Mouse (Mus musculus) left cerebral cortex, adult 18-20 months (tissue): ENCODE results near the gene Brap. TPM values are rescaled to one million over a fixed set of nuclear protein-coding genes. Genes with fewer than 3 reads are reported as not detected.
"Not testable (repeated sequence)": the region's sequence is repeated elsewhere in the genome, so short reads cannot be mapped to it uniquely, and the experiment has no call there.

Source experiments
- DNase-seq, 2 experiments: peaks; one replicate each; pipeline ENCODE4 v3.0.0; 2021 to 2022; ENCODE audit warnings: low spot score in 2 of 2, mixed read lengths in 1 of 2
- long read RNA-seq, 2 experiments: library from polyadenylated mRNA; stranded (forward); transcript quantifications; one replicate each; pipeline ENCODE4 v2.0.0; 2021
- total RNA-seq, 2 experiments: library from RNA; stranded (reverse); gene quantifications; 2 replicates each; pipeline ENCODE4 v1.2.3; 2021

Gene Brap
- 10 to 100 TPM; 65.2 to 67.6 TPM for total RNA-seq
- long read RNA-seq, experiment 1, full-length matches to known transcripts, result 92 of 111 reads
- long read RNA-seq, experiment 1, partial matches to known transcripts, result 8 of 111 reads
- long read RNA-seq, experiment 1, other reads (novel, unspliced or antisense), result 11 of 111 reads
- long read RNA-seq, experiment 2, full-length matches to known transcripts, result 45 of 61 reads
- long read RNA-seq, experiment 2, partial matches to known transcripts, result 12 of 61 reads
- long read RNA-seq, experiment 2, other reads (novel, unspliced or antisense), result 4 of 61 reads

DNA sequence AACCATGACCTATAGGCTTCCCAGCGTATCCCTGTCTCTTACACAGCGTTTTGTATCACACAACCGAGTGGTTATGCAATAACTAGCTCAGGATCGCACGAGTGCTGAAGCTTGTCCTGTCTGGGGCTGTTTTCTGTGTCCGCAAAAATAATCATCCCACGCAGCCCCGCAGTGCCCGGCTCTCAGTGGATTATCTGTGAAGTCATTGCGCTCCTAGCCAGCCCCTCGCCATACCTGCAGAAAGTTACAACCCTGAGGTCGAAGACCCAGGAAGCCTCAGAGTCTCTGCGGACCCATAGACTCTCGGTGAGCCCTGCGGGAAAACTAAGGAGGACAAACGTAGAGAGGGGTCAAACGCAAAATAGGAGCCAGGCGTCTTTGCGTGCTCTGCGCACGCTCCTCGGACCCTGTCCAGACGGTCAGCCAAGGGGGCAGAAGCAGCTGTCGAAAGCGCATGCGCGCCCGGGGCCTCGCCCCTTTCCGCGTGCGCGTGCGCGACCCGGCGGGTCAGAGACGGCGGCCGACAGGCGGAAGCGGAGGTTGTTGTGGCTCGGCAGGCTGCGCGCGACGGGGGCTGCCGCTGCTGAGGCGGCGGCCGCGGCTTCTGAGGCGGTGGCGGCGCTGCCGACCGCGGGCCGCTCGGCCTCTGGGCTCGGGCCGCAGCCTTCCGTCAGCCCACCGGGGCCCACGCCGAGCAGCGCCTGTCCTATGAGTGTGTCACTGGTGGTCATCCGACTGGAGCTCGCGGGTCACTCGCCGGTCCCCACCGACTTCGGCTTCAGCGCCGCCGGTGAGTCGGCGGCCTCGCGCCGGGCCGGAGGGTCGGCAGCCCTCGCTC lies at the start of gene Brap, which contains the start of gene Acad10:
Gene Brap (plus strand): TSS at position 505 of the 838 bp plus-strand sequence.
Gene Acad10 (minus strand): TSS at position 456 of the 838 bp plus-strand sequence.
- peak; percentile 93 to 96 for DNase-seq

DNA sequence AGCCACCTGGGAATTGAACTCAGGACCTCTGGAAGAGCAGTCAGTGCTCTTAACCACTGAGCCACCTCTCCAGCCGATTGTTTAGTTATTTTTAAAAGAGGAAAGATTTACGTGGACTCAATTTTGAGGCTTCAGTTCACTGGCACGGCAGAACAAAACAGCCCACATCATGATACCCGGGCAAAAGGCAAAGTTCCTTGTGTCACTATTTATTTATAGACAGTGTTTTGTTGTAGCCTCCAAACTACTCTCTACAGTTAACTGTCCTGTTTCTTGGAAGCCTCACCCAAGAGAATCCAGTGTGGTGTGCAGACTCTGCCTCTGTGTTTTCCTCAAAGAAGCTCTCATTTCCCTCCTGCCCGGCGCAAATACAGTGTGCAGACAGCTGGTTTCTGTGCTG lies 48.3 kb upstream of the Brap start:
- DNase-seq, result no peak

DNA sequence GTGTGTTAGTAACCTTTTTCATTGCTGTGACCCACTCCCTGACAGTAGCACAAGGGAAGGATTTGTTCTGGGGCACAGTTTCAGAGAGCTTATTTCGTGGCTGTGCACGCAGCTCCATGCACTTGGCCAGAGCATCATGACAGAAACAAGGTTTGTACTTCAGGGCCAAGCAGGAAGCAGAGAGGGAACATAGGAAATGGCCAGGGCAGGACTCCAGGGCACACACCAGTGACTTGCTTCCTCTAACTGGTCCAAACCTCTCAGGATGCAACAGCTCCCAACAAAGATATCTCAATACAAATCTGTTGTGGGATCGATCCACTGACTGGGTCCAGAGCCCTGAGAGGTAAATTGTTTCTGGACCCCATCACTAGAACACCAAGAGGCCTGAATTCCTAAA lies 45.4 kb upstream of the Brap start:
- not testable (repeated sequence) for DNase-seq

DNA sequence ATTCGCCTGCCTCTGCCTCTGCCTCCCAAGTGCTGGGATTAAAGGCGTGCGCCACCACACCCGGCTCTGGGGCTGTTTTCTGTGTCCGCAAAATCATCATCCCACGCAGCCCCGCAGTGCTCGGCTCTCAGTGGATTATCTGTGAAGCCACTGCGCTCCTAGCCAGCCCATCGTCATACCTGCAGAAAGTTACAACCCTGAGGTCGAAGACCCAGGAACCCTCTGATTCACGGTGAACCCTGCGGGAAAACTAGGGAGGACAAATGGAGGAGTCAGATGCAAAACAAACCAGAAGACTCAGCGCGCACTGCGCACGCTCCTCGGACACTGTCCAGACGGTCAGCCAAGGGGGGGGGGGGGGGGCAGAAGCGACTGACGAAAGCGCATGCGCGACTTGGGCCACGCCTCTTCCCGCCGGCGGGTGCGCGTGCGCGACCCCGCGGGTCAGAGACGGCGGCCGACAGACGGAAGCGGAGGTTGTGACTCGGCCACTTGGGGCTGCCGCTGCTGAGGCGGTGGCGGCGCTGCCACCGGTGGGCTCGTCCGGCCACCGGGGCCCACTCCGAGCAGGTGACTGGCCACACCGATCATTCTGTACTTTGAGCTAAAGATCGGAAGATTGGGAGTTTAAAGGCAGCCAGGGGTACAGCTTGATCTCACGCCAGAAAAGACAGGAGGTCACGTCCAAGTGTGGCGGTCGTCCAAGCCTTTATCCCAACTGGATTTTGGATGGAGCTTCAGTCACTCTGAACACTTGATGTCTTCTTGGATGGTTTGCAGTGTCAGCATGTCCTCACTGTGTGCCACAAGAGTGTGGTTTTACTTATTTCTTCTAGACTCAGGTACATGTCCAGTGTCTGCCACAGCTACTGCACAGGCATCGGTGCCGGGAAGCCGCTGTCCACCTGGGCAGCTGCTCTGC lies 41.5 kb upstream of the Brap start, which contains the start of gene Acad12:
Gene Acad12 (minus strand): TSS at position 347 of the 922 bp plus-strand sequence.
- peak; percentile 76 to 79 for DNase-seq

DNA sequence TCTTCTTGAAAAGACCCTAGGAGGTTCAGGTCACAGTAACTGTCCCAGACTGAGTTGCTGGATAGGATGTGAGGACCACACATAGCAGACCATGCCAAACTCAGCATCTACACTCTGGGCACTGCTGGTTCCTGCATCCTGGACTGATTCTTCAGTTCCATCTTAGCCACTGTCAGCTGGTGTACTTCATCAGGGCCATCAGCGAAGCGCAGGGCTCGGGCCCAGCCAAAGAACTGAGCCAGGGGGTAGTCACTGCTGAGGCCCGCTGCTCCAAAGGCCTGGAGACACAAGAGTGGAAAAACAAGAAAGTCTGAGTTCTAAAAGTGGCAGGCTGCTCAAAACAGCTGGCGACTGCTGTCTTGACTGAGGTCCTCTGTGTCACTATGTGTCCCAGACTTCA lies 39.3 kb upstream of the Brap start:
- no peak for DNase-seq

DNA sequence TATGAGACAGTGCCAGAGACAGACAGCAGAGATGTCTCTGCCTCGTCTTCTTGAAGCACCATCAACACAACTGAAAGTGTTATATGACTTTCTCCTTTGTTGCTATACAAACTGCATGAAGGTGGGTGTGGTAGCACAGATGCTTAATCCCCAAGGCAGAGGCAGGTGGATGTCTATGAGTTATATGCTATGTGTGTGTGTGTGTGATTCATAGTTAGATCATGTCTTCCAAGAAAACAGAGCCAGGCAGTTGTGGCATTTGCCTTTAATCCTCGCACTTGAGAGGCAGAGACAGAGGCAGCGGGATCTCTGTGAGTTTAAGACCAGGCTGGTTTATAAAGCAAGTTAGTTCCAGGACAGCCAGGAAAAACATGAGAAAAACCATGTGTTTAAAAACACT lies 37.1 kb upstream of the Brap start:
- no peak for DNase-seq

DNA sequence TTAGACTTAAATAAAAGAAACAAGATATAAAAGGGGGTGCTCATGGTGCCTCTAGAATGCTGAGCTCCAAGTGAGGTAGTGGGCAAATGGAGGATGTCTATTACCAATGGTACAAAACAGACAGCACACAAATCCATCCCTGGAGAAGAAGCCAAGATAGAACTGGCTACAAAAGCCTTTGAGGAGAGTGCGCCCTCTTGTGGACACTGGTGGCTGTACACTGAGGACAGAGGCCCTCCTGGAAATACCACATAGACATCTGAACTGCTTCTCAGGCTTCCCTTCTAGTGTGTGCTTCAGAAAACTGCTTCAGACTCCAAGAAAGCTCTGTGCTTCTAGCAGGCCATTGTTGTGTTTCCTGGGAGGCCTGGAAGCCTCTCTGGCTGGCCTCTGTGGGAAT lies 32.5 kb upstream of the Brap start:
- DNase-seq, result peak; percentile 64 to 83

DNA sequence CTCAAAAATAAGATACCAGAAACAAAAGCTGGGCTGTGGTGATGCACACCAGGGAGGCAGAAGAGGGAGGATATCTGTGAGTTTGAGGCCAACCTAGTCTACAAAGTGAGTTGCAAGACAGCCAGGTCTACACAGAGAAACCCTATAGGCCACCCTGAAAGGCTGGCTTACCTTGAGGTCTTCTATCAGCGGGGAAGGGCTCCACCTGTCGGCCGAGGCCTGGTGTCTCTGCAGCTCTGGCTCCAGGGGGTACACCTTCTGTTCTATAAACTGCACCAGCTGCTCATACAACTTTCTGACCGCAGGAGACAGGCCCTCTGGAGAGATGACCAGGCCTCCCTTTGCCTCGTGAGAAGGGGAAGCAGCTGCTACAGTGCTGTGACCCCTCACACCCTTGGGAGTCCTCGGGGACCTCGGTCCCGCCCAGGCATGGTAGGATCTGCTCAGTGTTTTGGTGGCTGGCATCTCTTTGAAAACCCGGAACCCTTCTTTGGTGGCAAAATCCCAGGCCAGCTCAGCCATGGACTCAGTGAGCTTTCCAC lies 29.2 kb upstream of the Brap start:
- DNase-seq, result peak in 1 of 2 experiments; percentile 7

DNA sequence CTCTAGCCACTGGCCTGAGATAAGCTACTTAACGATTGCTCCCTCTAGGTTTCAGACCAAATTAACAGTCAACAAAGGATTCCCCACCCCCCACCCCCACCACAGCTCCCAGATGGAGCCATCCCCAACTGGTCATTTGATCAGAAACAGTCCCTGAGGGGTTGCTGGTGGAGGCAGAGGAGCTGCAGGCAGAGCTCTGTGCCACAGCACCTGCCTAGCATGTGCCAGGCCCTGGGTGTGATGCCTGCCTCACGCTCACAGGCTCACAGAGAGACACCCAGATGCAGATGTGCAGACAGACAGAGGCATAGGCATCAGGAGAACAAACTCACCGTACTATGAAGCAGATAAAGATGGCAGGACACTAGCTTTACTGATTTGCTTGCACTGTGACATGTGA lies 27.6 kb upstream of the Brap start:
- no peak for DNase-seq

DNA sequence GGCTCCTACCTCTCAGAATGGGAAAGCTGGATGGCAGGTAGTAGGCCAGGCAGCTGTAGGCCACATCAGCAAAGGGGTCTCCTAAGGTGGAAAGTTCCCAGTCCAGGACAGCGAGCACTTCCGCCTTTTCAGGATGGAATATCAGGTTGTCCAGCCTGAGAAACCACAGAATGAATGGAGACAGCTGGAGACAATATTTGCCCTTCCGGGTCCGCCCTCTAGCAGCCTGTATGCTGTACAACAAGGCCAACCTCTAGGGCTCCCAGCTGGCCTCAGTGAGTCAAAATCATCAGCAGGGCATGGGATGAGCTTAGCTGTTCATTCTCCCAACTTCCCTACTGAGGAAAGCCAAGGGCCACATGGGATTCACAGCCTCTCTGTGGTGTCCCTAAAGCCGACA lies 25.7 kb upstream of the Brap start:
- no peak for DNase-seq

DNA sequence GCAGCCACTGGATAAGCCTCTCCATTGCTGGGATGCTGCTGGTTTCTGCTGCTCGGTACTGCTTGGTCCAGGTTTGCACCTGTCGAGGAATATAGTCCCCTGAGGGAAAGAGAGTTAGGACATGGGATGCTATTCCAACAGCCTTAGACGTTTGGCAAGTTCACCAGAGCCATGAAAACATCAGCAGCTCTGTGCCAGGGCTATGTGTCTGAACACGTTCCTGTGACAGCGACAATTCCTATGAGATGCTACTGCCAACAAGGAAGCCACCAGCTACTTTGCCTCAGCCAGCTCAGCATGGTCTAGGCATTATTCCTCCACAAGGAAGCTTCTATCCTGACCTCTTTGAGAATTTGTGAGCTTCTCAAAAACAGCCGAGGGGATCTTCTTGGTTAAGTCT lies 23.1 kb upstream of the Brap start:
- DNase-seq, result no peak

DNA sequence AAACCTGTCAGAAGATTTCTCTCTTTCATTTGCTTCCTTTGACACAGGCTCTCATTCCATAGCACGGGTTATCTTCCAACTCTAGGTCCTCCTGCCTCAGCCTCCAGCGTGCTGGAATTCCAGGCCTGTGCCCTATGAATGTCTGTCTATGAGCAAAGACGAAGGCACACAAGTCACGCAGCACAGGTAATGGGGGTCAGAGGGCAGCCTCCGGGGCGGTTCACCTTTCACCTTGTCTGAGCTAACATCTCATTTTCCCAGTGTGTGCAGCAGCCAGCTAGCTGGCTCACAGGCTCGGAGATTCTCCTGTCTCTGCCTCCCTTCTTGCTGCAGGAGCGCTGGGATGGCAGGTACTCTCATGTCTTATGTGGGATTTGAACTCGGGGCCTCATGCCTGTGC lies 20.8 kb upstream of the Brap start:
- no peak for DNase-seq

DNA sequence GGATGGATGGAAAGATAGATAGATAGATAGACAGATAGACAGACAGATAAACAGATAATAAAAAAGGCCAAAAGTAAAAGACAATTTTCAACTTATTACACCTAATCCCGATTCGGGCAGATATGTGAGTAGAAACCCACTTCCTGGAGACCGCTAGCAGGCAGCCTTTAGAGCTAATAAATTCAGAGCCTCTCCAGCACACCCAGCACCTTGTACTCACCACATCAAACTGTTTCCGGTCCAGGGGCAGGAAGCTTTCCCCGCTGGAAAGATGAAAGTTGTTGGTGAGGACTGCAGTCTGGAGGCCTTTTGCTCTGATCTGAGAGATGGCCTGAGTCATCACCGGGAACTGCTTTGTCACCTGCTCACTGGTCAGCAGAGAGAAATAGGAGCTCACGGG lies 11.2 kb upstream of the Brap start:
- no peak for DNase-seq

DNA sequence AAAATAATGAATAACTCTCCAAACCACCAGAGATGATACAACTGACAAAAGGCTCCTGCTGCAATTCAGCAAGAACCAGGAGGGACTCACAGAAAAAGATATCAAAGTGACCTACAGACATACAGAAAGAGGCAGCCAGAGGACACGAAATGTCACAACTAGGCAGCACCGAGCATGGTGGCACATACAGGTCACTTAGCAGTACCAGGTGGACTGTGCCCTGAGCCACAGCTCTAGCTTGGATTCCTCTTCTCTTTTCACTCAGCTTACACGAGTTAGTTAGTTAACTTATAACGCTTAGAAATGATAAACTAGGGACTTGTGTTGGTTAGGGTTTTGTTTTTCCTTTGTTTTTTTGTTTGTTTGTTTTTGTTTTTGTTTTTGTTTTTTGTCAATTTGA lies 5.8 kb upstream of the Brap start:
- DNase-seq, result no peak

DNA sequence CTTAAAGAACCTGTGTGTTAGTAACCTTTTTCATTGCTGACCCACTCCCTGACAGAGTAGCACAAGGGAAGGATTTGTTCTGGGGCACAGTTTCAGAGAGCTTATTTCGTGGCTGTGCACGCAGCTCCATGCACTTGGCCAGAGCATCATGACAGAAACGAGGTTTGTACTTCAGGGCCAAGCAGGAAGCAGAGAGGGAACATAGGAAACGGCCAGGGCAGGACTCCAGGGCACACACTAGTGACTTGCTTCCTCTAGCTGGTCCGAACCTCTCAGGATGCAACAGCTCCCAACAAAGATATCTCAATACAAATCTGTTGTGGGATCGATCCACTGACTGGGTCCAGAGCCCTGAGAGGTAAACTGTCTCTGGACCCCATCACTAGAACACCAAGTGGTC lies 3.5 kb upstream of the Brap start:
- DNase-seq, result not testable (repeated sequence)

DNA sequence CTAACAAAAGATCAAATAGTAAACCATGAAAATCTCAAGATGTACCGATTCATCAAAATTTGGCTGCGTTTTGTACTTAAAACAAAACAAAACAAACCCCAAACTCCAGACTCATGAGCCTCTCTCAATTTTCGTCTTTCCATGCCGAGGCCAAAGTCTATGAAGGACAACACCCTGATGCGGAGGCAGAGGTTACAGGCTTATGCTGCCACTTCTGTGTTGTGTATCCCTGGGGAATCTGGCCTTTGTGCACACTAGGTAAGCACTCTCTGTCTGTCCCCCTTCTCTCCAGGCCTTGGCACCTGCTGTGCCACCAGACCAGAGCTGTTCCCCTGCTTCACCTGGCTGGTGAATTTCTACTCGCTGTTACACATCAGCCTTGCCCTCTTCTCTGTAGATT lies 2.7 kb upstream of the Brap start:
- DNase-seq, result not testable (repeated sequence)

DNA sequence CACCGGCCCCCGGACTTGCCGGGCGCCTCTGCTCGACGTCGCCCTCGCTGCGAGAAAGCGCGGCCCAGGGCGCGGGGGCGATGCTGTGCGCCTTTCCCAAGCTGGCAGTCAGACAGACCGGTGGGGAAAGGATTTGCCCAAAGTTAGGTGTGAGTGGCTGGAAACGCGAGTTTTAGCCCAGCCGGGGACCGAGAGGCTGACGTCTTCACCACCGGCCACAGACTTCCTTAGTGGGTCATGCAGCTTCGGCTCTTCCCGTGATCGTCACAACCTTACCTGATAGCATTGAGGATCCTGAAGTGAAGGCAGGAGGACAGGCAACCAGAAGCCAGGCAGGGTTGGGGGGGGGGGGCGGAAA lies 513 bp downstream of the Brap start:
- DNase-seq, result peak; percentile 39 to 61

DNA sequence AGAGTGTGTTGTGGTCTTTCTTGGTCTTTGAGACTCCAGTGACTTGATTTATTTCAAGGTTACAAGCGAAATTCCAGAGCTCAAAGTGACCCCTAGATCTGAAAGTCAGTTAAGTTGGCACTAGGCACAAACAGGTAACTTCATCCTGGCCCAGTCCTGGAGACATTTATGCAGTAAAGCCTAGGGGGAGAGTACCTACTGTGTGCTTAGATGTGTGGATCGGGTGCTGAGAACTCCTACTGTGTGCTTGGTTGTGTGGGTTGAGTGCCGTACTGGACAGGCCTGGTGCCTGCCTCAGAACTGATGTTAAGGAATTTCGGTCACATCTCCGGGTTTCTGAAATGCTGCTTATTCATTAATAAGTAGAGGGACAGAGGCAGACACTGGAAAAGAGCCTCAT lies 1.1 kb downstream of the Brap start:
- no peak for DNase-seq

DNA sequence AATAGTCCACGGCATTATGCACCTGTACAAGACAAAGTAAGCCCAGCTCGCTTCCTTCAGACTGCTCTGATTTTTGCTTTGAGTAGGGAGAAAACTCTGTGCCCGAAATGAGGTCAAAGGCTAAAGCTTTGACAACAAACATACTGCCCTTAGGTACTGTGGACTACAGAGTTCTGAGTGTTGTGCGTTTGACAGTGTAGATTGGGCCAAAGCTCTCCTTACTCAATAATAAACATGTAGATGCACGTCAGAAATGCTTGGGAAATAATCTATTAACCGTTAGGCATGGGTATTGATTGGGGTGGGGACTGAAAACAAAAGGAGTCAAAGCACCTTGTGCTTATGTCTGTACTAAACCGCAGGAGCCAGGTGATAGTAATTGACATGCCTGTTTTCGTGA lies 3.1 kb downstream of the Brap start:
- DNase-seq, result no peak

DNA sequence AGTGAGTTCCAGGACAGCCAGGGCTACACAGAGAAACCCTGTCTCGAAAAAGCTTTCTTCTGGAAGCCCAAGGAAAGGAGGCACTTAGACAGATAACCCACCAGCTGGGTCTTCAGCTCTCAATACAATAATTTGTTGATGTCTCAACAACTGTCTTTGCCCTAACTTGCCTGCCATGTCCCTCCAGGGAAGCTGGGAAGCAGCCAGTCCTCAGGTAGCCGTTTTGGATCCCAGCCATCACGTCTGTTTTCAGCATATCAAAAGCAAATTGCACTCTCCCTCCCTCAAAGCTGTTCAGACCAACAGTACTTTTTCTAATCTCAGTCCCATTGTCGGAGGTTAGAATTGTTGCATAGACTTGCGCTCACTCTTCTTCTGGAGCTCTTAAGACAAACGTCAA lies 3.7 kb downstream of the Brap start:
- DNase-seq, result no peak

DNA sequence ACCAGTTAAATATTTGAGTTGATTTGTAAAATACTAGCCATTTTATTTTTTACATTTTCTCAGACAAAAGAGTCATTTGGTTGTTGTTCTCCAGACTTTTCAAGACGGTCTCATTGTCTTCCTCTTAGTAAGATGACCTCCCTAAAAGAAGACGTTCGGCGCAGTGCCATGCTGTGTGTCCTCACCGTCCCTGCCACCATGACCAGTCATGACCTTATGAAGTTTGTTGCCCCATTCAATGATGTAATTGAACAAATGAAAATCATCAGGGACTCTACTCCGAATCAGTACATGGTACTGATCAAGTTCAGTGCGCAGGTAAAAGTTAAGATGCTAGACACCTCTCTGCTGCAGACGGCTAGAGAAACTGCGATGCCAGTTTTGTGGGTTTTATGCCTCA lies 4.6 kb downstream of the Brap start:
- no peak for DNase-seq
